Mouse (Mus musculus) heart, postnatal 25 days (tissue): Measurements from ENCODE around the gene Cldn34b4. TPM values are rescaled to one million over a fixed set of nuclear protein-coding genes. Genes with fewer than 3 reads are reported as not detected.

Experiments used
- DNase-seq: peaks from one replicate; pipeline ENCODE4 v3.0.0; 2022; ENCODE audit warnings: low spot score
- intact Hi-C: fragments of 180-260 bp; cut with DNase I; formaldehyde crosslinking; loops from one replicate; pipeline ENCODE4 v1.15.1; 2025
- total RNA-seq, 2 experiments: library from RNA; stranded (reverse); gene quantifications; 2 replicates each; pipeline ENCODE4 v1.2.3; 2021

Gene Cldn34b4
- total RNA-seq: not detected

DNA sequence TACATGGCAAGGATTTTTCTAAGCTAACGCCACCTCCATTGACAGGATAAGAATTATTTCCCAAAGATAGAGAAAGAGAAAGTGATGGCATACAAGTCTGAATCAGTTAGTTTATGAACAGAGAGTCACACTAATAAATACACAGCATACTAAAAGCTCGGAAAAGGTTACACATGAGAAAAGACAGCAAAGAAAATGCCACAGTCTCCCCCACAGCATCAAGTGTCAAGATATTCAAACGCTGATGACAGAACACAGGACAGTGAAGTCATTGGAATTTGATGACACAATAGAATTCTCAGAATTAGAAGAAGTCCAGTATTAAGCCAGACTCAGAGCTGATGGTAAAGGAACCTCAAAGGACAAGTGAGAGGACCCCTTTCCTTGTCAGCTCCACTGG lies at the start of gene Cldn34b4:
TSS of gene Cldn34b4 (plus strand) at position 301 of the 400 bp plus-strand sequence.
- DNase-seq: no peak
- intact Hi-C loops: no loop called here

Other genes with a start within 250 kb of the Cldn34b4 start
- not detected for gene Cldn34b3, start 129.0 kb upstream of the Cldn34b4 start, total RNA-seq
- gene Cldn34d, start 209.6 kb downstream of the Cldn34b4 start, total RNA-seq: not detected